Mouse (Mus musculus) monocyte, adult 5-6 weeks (primary cell): ENCODE measurements around the gene Atp5b. TPM values are rescaled to one million over a fixed set of nuclear protein-coding genes. Genes with fewer than 3 reads are reported as not detected.

Experiments used
- ATAC-seq: fragments of 153-309, 156-312 bp; replicated peaks from 2 replicates; pipeline ENCODE4 v1.8.0; 2017; ENCODE audit warnings: mild to moderate bottlenecking; ENCODE audit not compliant: low TSS enrichment, insufficient number of reproducible peaks, severe bottlenecking, poor library complexity, low FRiP score
- total RNA-seq: library from RNA; stranded (forward); fragments of 200-1000, 200-491, 200-594 nt; gene quantifications from 3 replicates; pipeline ENCODE4 v1.2.3, GENCODE M21; 2017

Gene Atp5b
- total RNA-seq, 1 experiment from 2014 or later: 601 TPM

- ATAC-seq: 0 out of 2 replicates have a peak, but pooled peaks have one; percentile 2
Measured at GRCm38 (mm10) chr10:128093496-128094294, 10.6 kb downstream of the Atp5b start.

GRCm38 (mm10) chr10:128094340-128094968 lies 11.4 kb downstream of the Atp5b start:
- peak; percentile 62 for ATAC-seq

- no peak for ATAC-seq
Measured at GRCm38 (mm10) chr10:128095003-128095636, 12.0 kb downstream of the Atp5b start.

GRCm38 (mm10) chr10:128096313-128096692 lies 13.2 kb downstream of the Atp5b start:
- no peak; the same call in 1 of the 2 replicates for ATAC-seq

GRCm38 (mm10) chr10:128096693-128097586 lies 13.9 kb downstream of the Atp5b start:
- peak; percentile 41 for ATAC-seq

GRCm38 (mm10) chr10:128097587-128097971 lies 14.5 kb downstream of the Atp5b start:
- ATAC-seq: peak; percentile 3; the same call in 1 of the 2 replicates

- no peak for ATAC-seq
Measured at GRCm38 (mm10) chr10:128110103-128110761, 27.2 kb downstream of the Atp5b start.

GRCm38 (mm10) chr10:128111227-128111626 lies 28.2 kb downstream of the Atp5b start:
- ATAC-seq: no peak

- ATAC-seq: no peak
Measured at GRCm38 (mm10) chr10:128123833-128124232, 40.8 kb downstream of the Atp5b start.

- ATAC-seq: no peak
Measured at GRCm38 (mm10) chr10:128124831-128125230, 41.8 kb downstream of the Atp5b start.

GRCm38 (mm10) chr10:128125951-128126350 lies 42.9 kb downstream of the Atp5b start:
- no peak for ATAC-seq

GRCm38 (mm10) chr10:128127497-128127896 lies 44.4 kb downstream of the Atp5b start:
- no peak for ATAC-seq

GRCm38 (mm10) chr10:128128143-128128542 lies 45.1 kb downstream of the Atp5b start:
- no peak for ATAC-seq

GRCm38 (mm10) chr10:128131297-128131696 lies 48.2 kb downstream of the Atp5b start:
- peak; percentile 93 for ATAC-seq

- ATAC-seq: no peak
Measured at GRCm38 (mm10) chr10:128131812-128132211, 48.7 kb downstream of the Atp5b start.

GRCm38 (mm10) chr10:128133650-128134332 lies 50.7 kb downstream of the Atp5b start:
- no peak for ATAC-seq

GRCm38 (mm10) chr10:128135374-128135773 lies 52.3 kb downstream of the Atp5b start:
- ATAC-seq: no peak
